In genomic region chr15:103202088-103202793, GRCm38 (mm10) we compare ENCODE assay signal across 10 mouse cellular contexts. TPM values are rescaled to one million over a fixed set of nuclear protein-coding genes. Genes with fewer than 3 reads are reported as not detected.
DNase-seq lines count a peak whose midpoint lies in the region; ATAC-seq and TF ChIP-seq lines count a peak whose summit lies in the region.
"Had no signal": no experiment of that assay in that cellular context is flagged by ENCODE, and none has a peak within 500 bp of the region (broad histone marks: within the 10 kb centered on the region; RNA-seq: fewer than 3 reads in every experiment).

No protein-coding gene starts in this region.

- H3K9me3 ChIP-seq in hindbrain, postnatal 0 days (ENCODE audit: low read length) = no peaks in the 10 kb centered on the region

- no peak overlapping the region for H3K4me3 ChIP-seq in cortical plate, adult 2 months (ENCODE audit: insufficient read depth, low read length)
- H3K4me3 ChIP-seq in hindbrain, postnatal 0 days (ENCODE audit: low read length) = no peak overlapping the region
- H3K4me3 ChIP-seq: erythroblast, embryonic 14.5 days had no signal

- intact Hi-C loops in left cerebral cortex, postnatal 25 days (cut with DNase I) = no loop called here

- peaks cover 42% of the 10 kb centered on the region for H3K36me3 ChIP-seq in hindbrain, postnatal 0 days (ENCODE audit: insufficient read depth, low read length)

- H3K27ac ChIP-seq in cortical plate, adult 2 months (ENCODE audit: insufficient read depth, low read length) = peak overlapping the region; percentile 28; the same call in 1 of the 2 replicates
- H3K27ac ChIP-seq in hindbrain, postnatal 0 days = no peak overlapping the region; the same call in 1 of the 2 replicates

- peak; percentile 82 to 86 for DNase-seq in heart, adult 18-20 months
- DNase-seq in hindbrain, postnatal 0 days (ENCODE audit: low spot score) = peak; percentile 50
- peak; percentile 80 for DNase-seq in lung, postnatal 10 days
- no peak for DNase-seq in right cerebral cortex, postnatal 36 days (ENCODE audit: low spot score in 2 of 2)
- DNase-seq in thymus, postnatal 25 days = no peak
- no peak for DNase-seq in left cerebral cortex, postnatal 25 days (ENCODE audit: low spot score in 2 of 2)
- no peak for DNase-seq in left cerebral cortex, adult 8-10 months (ENCODE audit: low spot score in 2 of 2)
- DNase-seq: liver had no signal

- no peak overlapping the region for H3K4me2 ChIP-seq in hindbrain, postnatal 0 days (ENCODE audit: low read depth, low read length)

- ATAC-seq in hindbrain, postnatal 0 days = no peak

- WGBS in hindbrain, postnatal 0 days = 52% methylated on average over 6 of the region's 6 CpGs

- no peak for TF ChIP-seq POLR2A in cortical plate, adult 2 months (IDR thresholded peaks at IDR 0.05; ENCODE audit: extremely low read depth, insufficient read depth, low read length)

- TF ChIP-seq CTCF in cortical plate, adult 2 months (IDR thresholded peaks at IDR 0.05; ENCODE audit: extremely low read depth, insufficient read depth, low read length) = no peak
- no peak for TF ChIP-seq CTCF in hindbrain, postnatal 0 days (IDR thresholded peaks at IDR 0.05; ENCODE audit: low read depth)

- no peaks in the 10 kb centered on the region for H3K27me3 ChIP-seq in hindbrain, postnatal 0 days (ENCODE audit: insufficient read depth, low read length)

- peaks cover 1% of the 10 kb centered on the region; the same call in 1 of the 2 replicates for H3K4me1 ChIP-seq in cortical plate, adult 2 months (ENCODE audit: control insufficient read depth, insufficient read depth, low read length)
- no peaks in the 10 kb centered on the region for H3K4me1 ChIP-seq in hindbrain, postnatal 0 days (ENCODE audit: insufficient read depth, low read length)

- no peak overlapping the region for H3K9ac ChIP-seq in hindbrain, postnatal 0 days (replicated peaks; ENCODE audit: low read length)

RNA-seq across cellular contexts. Expression of gene Smug1, which starts 35.3 kb away (rescaled TPM):
- 19.5 and 19.9 TPM in 2 replicates for polyA plus RNA-seq in cortical plate, adult 2 months (2012; rRNA removed)
- 10 to 100 TPM; 10.9 to 12.9 TPM for total RNA-seq in heart, adult 18-20 months (2021)
- total RNA-seq in hindbrain, postnatal 0 days (2014; rRNA removed) = 22.7 and 40.1 TPM in 2 replicates
- polyA plus RNA-seq in hindbrain, postnatal 0 days (2015; fragmentation: Nextera tagmentation; extraction: Ambion mirVana) = 11.9 and 13.2 TPM in 2 replicates
- total RNA-seq in left cerebral cortex, postnatal 25 days (2021) = 10 to 100 TPM; 19.2 to 20.9 TPM
- total RNA-seq in left cerebral cortex, adult 8-10 months (2022) = 10 to 100 TPM; 18.9 to 24.5 (median 19.8) TPM

RNA-seq across cellular contexts. Expression of gene Cbx5, which starts 37.4 kb away (rescaled TPM):
- polyA plus RNA-seq in cortical plate, adult 2 months (2012; rRNA removed) = 72.1 and 74.4 TPM in 2 replicates
- 10 to 100 TPM; 49.8 to 53.1 TPM for total RNA-seq in heart, adult 18-20 months (2021)
- total RNA-seq in hindbrain, postnatal 0 days (2014; rRNA removed) = 125 and 134 TPM in 2 replicates
- 95.3 and 98.1 TPM in 2 replicates for polyA plus RNA-seq in hindbrain, postnatal 0 days (2015; fragmentation: Nextera tagmentation; extraction: Ambion mirVana)
- 100 to 1,000 TPM; 173 to 187 TPM for total RNA-seq in left cerebral cortex, postnatal 25 days (2021)
- 100 to 1,000 TPM; 174 to 198 (median 181) TPM for total RNA-seq in left cerebral cortex, adult 8-10 months (2022)

RNA-seq across cellular contexts. Expression of gene Hnrnpa1, which starts 38.0 kb away (rescaled TPM):
- polyA plus RNA-seq in cortical plate, adult 2 months (2012; rRNA removed) = 276 and 310 TPM in 2 replicates
- total RNA-seq in heart, adult 18-20 months (2021) = 100 to 1,000 TPM; 147 to 150 TPM
- total RNA-seq in hindbrain, postnatal 0 days (2014; rRNA removed) = 117 and 148 TPM in 2 replicates
- 596 and 630 TPM in 2 replicates for polyA plus RNA-seq in hindbrain, postnatal 0 days (2015; fragmentation: Nextera tagmentation; extraction: Ambion mirVana)
- total RNA-seq in left cerebral cortex, postnatal 25 days (2021) = 100 to 1,000 TPM; 218 to 219 TPM
- 100 to 1,000 TPM; 254 to 309 (median 279) TPM for total RNA-seq in left cerebral cortex, adult 8-10 months (2022)

RNA-seq across cellular contexts. Expression of gene Nfe2, which starts 56.0 kb away (rescaled TPM):
- 0.11 and 0.21 TPM in 2 replicates for polyA plus RNA-seq in cortical plate, adult 2 months (2012; rRNA removed)
- 1 to 10 TPM in 1 of 2 experiments, under 1 TPM in 1; 0.46 to 1.2 TPM for total RNA-seq in heart, adult 18-20 months (2021)
- total RNA-seq in hindbrain, postnatal 0 days (2014; rRNA removed) = 0.63 TPM in 1 of 2 replicates, not detected in the other
- polyA plus RNA-seq in hindbrain, postnatal 0 days (2015; fragmentation: Nextera tagmentation; extraction: Ambion mirVana) = 0.20 and 0.33 TPM in 2 replicates
- not detected for total RNA-seq in left cerebral cortex, postnatal 25 days (2021)
- total RNA-seq in left cerebral cortex, adult 8-10 months (2022) = not detected

Comparison
In these comparisons a context has a peak if more than half of its experiments do, and no peak if none do; other contexts are left out.
1. DNase-seq: peak in heart, adult 18-20 months (2 of 2), hindbrain, postnatal 0 days (single experiment) and lung, postnatal 10 days (single experiment); none in right cerebral cortex, postnatal 36 days (0 of 2), thymus, postnatal 25 days (single experiment), left cerebral cortex, postnatal 25 days (0 of 2) and left cerebral cortex, adult 8-10 months (0 of 2).